Mouse (Mus musculus) hindbrain, embryonic 13.5 days (tissue): ENCODE data around the gene Fam43b. TPM values are rescaled to one million over a fixed set of nuclear protein-coding genes. Genes with fewer than 3 reads are reported as not detected.
"Not testable (repeated sequence)": the region's sequence is repeated elsewhere in the genome, so short reads cannot be mapped to it uniquely, and the experiment has no call there.

Experiments
- ATAC-seq: fragments of 200-750 bp; cut with Nextera tagmentation; 2 replicates; pipeline ENCODE4 v1.8.0; 2017; ENCODE audit warnings: moderate TSS enrichment; ENCODE audit not compliant: low FRiP score
- H3K27ac ChIP-seq: fragments of 300-500 bp; sonication (generic); 2 replicates; pipeline ENCODE4 v1.5.1; 2015; ENCODE audit warnings: inconsistent platforms, mild to moderate bottlenecking, moderate library complexity
- H3K27me3 ChIP-seq: fragments of 300-500 bp; sonication (generic); 2 replicates; pipeline ENCODE4 v1.6.1; 2015; ENCODE audit warnings: mild to moderate bottlenecking, inconsistent platforms
- H3K36me3 ChIP-seq: fragments of 300-500 bp; sonication (generic); 2 replicates; pipeline ENCODE4 v1.6.1; 2015; ENCODE audit warnings: mild to moderate bottlenecking, inconsistent platforms
- H3K4me1 ChIP-seq: fragments of 300-500 bp; sonication (generic); replicated peaks from 2 replicates; pipeline ENCODE4 v1.6.1; 2015; ENCODE audit warnings: inconsistent platforms
- H3K4me2 ChIP-seq: fragments of 300-500 bp; sonication (generic); 2 replicates; pipeline ENCODE4 v1.6.1; 2015; ENCODE audit warnings: inconsistent platforms, mild to moderate bottlenecking, moderate library complexity
- H3K4me3 ChIP-seq: fragments of 300-500 bp; sonication (generic); 2 replicates; pipeline ENCODE4 v1.5.1; 2015; ENCODE audit warnings: mild to moderate bottlenecking, inconsistent platforms
- H3K9ac ChIP-seq: fragments of 300-500 bp; sonication (generic); 2 replicates; pipeline ENCODE4 v1.6.1; 2015; ENCODE audit warnings: mild to moderate bottlenecking, inconsistent platforms
- H3K9me3 ChIP-seq: fragments of 300-500 bp; sonication (generic); 2 replicates; pipeline ENCODE4 v1.6.1; 2016; ENCODE audit warnings: inconsistent platforms
- WGBS: fragments of 180-500 bp; shearing (Covaris S2); methylation state at CpG from one replicate; pipeline ENCODE4 v1.1.7; 2015; 5-methylcytosine and 5-hydroxymethylcytosine counted together
- polyA plus RNA-seq: library from polyadenylated mRNA; unstranded; fragments of >200 nt; fragmentation: Nextera tagmentation; extraction: Ambion mirVana; gene quantifications from 2 replicates; pipeline ENCODE4 v1.2.1, GENCODE M21; 2015

Gene Fam43b
- polyA plus RNA-seq: 3.0 and 3.5 TPM in 2 replicates

DNA sequence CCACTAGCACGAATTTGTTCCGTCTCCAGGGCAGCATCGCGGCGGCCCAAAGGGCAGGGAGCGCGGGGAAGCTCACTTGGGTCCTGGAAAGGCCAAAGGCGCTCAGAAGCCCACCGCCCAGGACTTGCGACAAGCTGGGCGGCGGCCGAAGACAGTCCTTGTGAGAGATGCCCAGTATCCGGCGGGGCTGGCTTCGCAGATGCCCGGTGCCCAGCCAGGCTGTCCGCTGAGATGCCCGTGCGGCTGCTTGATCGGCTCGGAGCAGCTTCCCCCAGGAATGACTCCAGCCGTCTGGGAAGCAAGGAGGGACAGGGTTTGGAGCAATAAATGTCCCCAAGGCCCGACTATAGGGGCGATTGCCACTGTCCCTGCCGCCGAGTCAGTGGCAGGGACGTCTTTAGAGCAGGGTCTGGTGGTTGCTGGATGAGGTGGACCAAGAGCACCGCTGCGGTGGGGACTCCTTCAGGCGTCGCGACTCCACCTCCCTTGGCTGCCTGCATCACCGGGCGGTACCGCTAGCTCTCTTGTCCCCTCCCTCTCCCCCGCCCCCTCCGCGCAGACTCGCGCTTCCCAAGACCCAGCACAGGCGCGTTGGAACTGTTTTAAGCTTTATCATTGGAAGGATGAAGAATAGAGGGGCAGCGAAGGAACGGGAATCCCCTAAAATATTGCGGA is at the start of gene Fam43b:
TSS of gene Fam43b (minus strand) at position 558 of the 675 bp plus-strand sequence.
- Histone ChIP-seq H3K9ac (peak within 1 kb of the TSS; percentile 72), H3K27me3 (peaks cover 90% of the 10 kb centered on the region), H3K9me3 (no peaks in the 10 kb centered on the region), H3K36me3 (no peaks in the 10 kb centered on the region), H3K27ac (no peak within 1 kb of the TSS), H3K4me2 (peak within 1 kb of the TSS; percentile 74), H3K4me1 (peaks cover 25% of the 10 kb centered on the region), H3K4me3 (peak within 1 kb of the TSS; percentile 49)
- WGBS: under 1% methylated on average over 46 of the region's 46 CpGs
- peak; percentile 74; the same call in 1 of the 2 replicates for ATAC-seq

DNA sequence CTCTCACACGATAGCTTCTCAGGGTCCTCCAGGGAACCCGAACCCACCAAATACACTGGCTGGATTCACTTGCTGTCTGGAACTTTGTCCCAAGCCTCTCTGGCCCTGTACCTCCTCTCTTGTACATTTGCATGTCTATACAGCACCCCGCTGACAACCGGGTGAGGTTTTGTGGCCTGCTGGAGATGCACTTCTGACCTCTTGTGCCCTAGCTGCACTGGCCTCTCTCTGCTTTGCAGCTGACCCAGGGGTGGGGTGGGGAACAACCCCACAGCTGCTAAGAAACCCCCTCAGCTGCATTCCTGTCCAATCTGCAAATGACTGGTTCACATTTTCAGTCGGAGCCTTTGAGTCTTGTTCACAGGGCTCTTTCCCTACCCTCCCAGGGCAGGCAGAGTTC is 48.6 kb upstream of the Fam43b start:
- no peak overlapping the region for H3K9ac ChIP-seq
- peaks cover 27% of the 10 kb centered on the region for H3K4me1 ChIP-seq
- H3K27me3 ChIP-seq: peaks cover 6% of the 10 kb centered on the region; the same call in 1 of the 2 replicates
- H3K4me3 ChIP-seq: no peak overlapping the region
- WGBS: 7% methylated on average over 5 of the region's 5 CpGs
- H3K27ac ChIP-seq: no peak overlapping the region
- peaks cover 26% of the 10 kb centered on the region for H3K36me3 ChIP-seq
- no peaks in the 10 kb centered on the region for H3K9me3 ChIP-seq
- ATAC-seq: no peak
- no peak overlapping the region for H3K4me2 ChIP-seq

- WGBS: 70% methylated on average over 3 of the region's 3 CpGs
- ATAC-seq: no peak
- H3K36me3 ChIP-seq: peaks cover 64% of the 10 kb centered on the region
These were observed 43.7 kb upstream of the Fam43b start for GRCm38 (mm10) chr4:138440062-138440461.

DNA sequence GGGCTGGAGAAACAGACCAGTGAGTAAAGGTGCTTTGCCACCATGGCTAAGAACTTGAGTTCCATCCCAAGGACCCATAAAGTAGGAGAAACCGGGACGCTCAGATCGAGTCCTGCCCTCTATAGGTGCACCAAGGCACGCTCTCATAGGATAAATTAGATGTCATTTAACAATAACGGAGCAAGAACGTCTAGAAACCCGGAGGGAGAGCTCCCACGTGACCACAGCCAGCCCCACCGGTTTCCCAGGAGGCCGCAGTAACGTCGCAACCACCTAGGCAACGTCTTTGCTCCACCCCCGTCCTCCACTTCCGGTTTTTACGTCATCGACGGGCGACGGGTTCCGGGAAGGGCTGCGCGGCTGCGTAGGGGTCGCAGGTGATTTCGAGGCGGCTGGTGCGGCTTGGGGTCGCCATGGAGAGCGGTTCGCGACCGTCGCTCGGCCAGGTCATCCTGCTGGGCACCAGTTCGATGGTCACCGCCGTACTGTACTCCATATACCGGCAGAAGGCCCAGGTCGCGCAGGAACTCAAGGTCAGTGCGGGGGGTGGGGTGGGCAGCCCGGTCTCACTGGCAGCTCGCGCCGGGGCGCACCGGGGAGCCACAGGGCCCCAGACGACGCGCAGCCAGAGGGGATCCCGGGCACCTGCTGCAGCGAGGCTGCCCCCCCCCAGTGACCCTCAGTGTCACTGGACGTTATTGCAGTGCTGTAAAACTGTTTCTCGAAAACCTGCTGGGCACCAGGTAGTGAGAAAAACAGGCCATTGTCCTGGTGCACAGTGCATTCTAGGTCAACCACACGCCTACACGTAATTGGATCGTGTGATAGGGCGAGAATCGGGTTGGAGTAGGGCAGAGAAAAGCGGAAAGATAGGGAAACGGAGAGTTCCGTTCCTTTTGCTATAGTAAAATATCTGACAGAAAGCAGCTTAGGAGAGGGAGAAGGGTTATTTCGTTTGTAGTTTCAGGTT is 38.3 kb upstream of the Fam43b start, which contains the start of gene Mul1:
TSS of gene Mul1 (plus strand) at position 325 of the 970 bp plus-strand sequence.
- WGBS: 1% methylated on average over 64 of the region's 64 CpGs
- H3K27ac ChIP-seq: peak within 1 kb of the TSS; percentile 77
- H3K9ac ChIP-seq: peak within 1 kb of the TSS; percentile 89
- peak; percentile 94 for ATAC-seq
- peak within 1 kb of the TSS; percentile 76 for H3K4me3 ChIP-seq
- peaks cover 35% of the 10 kb centered on the region for H3K36me3 ChIP-seq
- peaks cover 16% of the 10 kb centered on the region for H3K4me1 ChIP-seq
- H3K4me2 ChIP-seq: peak within 1 kb of the TSS; percentile 87
- H3K9me3 ChIP-seq: no peaks in the 10 kb centered on the region
- H3K27me3 ChIP-seq: peaks cover 15% of the 10 kb centered on the region

More at GRCm38 (mm10) chr4:138440062-138440461, 43.7 kb upstream of the Fam43b start:
- Histone ChIP-seq H3K27ac (no peak overlapping the region), H3K27me3 (0 out of 2 replicates have a peak, but pooled peaks cover 4% of the 10 kb centered on the region), H3K4me2 (no peak overlapping the region), H3K4me1 (peaks cover 11% of the 10 kb centered on the region), H3K4me3 (no peak overlapping the region), H3K9ac (no peak overlapping the region), H3K9me3 (no peaks in the 10 kb centered on the region)

GRCm38 (mm10) chr4:138431340-138431739 is 35.0 kb upstream of the Fam43b start:
- Histone ChIP-seq H3K27ac (no peak overlapping the region), H3K27me3 (peaks cover 28% of the 10 kb centered on the region), H3K9ac (peak overlapping the region; percentile 8; the same call in 1 of the 2 replicates), H3K4me2 (no peak overlapping the region), H3K4me3 (no peak overlapping the region), H3K4me1 (peaks cover 19% of the 10 kb centered on the region), H3K9me3 (no peaks in the 10 kb centered on the region), H3K36me3 (peaks cover 2% of the 10 kb centered on the region; the same call in 1 of the 2 replicates)
- 56% methylated on average over 8 of the region's 8 CpGs for WGBS
- no peak for ATAC-seq

DNA sequence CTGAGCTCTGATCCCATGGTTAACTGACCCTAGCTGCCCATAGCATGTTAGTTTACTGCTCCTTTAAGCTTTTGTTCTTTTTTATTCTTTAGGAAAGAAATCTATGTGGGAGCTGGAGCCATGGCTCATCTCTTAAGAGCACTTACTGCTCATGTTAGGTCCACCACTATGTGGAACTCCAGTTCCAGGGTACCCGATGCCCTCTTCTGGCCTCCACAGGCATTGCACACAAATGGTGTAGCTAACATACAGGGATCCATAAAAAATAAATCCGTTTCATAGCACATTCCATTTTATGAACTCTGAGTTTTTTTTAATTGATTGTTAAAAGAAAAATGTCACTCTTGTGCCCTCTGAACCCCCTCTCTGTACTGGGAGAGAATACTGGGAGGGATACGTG is 33.5 kb upstream of the Fam43b start:
- WGBS: 40% methylated on average over 3 of the region's 3 CpGs
- H3K9ac ChIP-seq: no peak overlapping the region
- H3K9me3 ChIP-seq: no peaks in the 10 kb centered on the region
- H3K4me1 ChIP-seq: peaks cover 6% of the 10 kb centered on the region
- H3K36me3 ChIP-seq: no peaks in the 10 kb centered on the region
- ATAC-seq: no peak
- H3K4me2 ChIP-seq: no peak overlapping the region
- no peak overlapping the region for H3K27ac ChIP-seq
- no peak overlapping the region for H3K4me3 ChIP-seq
- peaks cover 28% of the 10 kb centered on the region for H3K27me3 ChIP-seq

DNA sequence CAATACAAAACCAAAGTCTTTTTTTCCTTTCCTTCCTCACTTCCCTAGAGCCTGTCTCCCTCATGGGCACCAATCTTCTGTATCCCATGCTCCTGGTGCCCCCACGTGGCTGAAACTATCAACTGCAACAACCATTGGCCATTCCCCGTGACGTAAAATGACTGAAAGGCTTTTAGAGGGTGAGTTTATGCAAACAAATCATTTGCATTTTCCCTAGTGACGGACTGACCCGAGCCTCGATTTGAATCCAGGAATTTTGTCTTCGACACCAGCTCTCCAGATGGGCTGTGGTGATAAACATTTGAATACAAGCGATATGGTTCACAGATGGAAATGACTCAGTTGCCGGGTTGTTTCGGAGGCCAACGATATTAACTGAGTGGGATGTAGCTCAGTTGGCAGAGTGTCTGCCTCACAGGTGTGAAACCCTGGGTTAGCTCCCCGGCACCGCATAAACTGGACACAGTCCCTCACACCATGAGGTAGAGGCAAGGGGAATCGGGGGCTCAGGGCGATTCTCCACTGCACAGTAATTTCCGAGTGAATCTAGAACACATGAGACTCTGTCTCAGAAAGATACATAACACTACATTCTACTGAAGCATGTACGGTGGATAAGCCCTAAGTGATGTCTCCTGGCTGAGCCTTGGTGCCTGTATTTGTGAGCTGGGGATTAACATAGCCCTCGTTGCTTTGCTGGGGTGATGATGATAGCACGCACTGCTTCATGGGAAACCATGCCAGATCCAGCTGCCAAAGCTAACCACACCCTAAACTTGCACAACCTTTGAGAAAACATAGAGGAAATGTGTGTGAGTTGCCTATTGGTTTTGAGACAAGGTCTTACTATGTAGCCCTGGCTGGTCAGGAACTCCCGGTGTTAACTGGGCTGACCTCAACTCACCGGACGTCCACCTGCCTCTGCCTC is 30.7 kb upstream of the Fam43b start:
- Histone ChIP-seq H3K9ac (peak overlapping the region; percentile 6; the same call in 1 of the 2 replicates), H3K27ac (no peak overlapping the region), H3K27me3 (peaks cover 23% of the 10 kb centered on the region), H3K4me2 (peak overlapping the region; percentile 33; the same call in 1 of the 2 replicates), H3K4me1 (peaks cover 3% of the 10 kb centered on the region; the same call in 1 of the 2 replicates), H3K9me3 (no peaks in the 10 kb centered on the region), H3K36me3 (no peaks in the 10 kb centered on the region), H3K4me3 (no peak overlapping the region)
- WGBS: 42% methylated on average over 22 of the region's 22 CpGs
- no peak for ATAC-seq

DNA sequence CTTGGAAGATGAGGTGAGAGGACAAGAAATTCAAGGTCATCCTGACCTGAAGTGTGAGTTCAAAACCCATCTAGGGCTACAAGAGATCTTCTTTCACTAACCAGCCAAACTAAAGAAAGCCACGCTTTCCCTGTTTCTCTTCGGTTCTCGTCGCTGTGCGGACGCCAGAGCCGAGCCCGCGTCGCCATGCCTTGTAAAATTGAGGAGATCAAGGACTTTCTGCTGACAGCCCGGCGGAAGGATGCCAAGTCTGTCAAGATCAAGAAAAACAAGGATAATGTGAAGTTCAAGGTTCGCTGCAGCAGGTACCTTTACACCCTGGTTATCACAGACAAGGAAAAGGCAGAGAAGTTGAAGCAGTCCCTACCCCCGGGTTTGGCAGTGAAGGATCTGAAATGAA is 29.3 kb upstream of the Fam43b start:
- not testable (repeated sequence) for H3K4me3 ChIP-seq, H3K27ac ChIP-seq, H3K9ac ChIP-seq, H3K4me1 ChIP-seq, H3K9me3 ChIP-seq, H3K4me2 ChIP-seq, H3K36me3 ChIP-seq, ATAC-seq
- 90% methylated on average over 14 of the region's 14 CpGs for WGBS
- peaks cover 13% of the 10 kb centered on the region; the same call in 1 of the 2 replicates for H3K27me3 ChIP-seq

DNA sequence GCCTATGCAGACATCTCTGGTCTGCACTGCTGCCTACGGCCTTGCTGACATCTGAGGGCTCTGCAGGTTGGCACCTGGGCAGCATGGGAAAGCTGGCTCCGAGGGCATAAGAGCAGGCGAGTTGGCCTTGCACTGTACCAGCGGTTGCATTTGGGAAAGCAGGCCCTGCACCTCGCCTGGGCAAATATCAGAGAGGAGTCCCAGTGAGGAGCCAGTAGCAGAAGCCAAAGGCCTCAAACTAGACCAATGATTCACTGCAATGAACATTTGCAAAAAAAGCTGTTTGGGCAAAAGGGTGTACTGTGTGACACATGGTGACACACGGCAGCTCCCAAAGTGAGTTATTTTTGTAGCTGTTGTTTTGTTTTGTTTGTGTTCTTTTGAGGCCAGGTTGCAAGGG is 28.7 kb upstream of the Fam43b start:
- no peak for ATAC-seq
- no peaks in the 10 kb centered on the region for H3K9me3 ChIP-seq
- H3K4me3 ChIP-seq: no peak overlapping the region
- no peak overlapping the region for H3K4me2 ChIP-seq
- H3K36me3 ChIP-seq: no peaks in the 10 kb centered on the region
- no peak overlapping the region; the same call in 1 of the 2 replicates for H3K9ac ChIP-seq
- no peak overlapping the region for H3K27ac ChIP-seq
- H3K4me1 ChIP-seq: peaks cover 3% of the 10 kb centered on the region; the same call in 1 of the 2 replicates
- peaks cover 13% of the 10 kb centered on the region; the same call in 1 of the 2 replicates for H3K27me3 ChIP-seq
- 82% methylated on average over 6 of the region's 6 CpGs for WGBS

DNA sequence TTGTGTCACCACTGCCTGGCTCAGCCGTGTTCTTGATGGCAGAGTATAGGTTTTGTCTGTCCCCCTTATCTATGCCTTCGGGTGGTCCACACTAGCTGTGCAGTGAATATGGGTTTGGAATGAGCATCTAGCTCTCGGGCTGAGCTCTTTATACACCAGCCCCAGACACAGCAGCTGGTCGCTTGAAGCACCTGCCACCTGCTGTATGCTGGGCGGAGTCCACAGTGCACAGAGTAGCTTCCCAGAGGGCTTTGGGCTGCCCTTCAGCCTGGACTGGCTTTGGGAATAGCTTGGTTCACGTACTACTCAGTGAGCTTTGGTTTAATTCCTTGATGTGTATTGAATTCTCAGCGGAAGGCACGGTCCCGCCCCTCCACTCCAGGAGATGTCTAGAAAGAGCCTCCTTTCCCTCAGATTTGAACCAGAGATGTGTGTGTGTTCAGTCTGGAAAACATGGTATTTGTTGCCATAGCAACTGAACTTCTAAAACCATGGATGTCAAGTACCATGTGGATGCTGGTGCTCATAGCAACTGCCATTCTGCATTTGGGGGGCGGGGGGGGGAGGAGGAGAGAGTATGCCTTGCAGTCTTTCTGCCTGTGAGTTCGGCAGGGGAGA is 22.1 kb upstream of the Fam43b start:
- WGBS: 57% methylated on average over 11 of the region's 11 CpGs
- no peak overlapping the region for H3K9ac ChIP-seq
- ATAC-seq: no peak
- no peaks in the 10 kb centered on the region for H3K36me3 ChIP-seq
- no peak overlapping the region for H3K27ac ChIP-seq
- peaks cover 11% of the 10 kb centered on the region for H3K27me3 ChIP-seq
- H3K9me3 ChIP-seq: no peaks in the 10 kb centered on the region
- H3K4me1 ChIP-seq: peaks cover 18% of the 10 kb centered on the region
- H3K4me2 ChIP-seq: no peak overlapping the region
- H3K4me3 ChIP-seq: no peak overlapping the region

GRCm38 (mm10) chr4:138417882-138418281 is 21.6 kb upstream of the Fam43b start:
- no peak overlapping the region for H3K9ac ChIP-seq
- H3K27ac ChIP-seq: no peak overlapping the region
- H3K27me3 ChIP-seq: peaks cover 14% of the 10 kb centered on the region
- no peak overlapping the region for H3K4me3 ChIP-seq
- H3K9me3 ChIP-seq: no peaks in the 10 kb centered on the region
- H3K4me1 ChIP-seq: peaks cover 18% of the 10 kb centered on the region
- 79% methylated on average over 4 of the region's 4 CpGs for WGBS
- no peak for ATAC-seq
- H3K4me2 ChIP-seq: no peak overlapping the region
- no peaks in the 10 kb centered on the region for H3K36me3 ChIP-seq
